Mouse (Mus musculus): ENCODE results near the gene Csl.

Csl gene

GRCm38 (mm10) chr10:99759558-99759957 is at the start of gene Csl:
TSS of gene Csl (minus strand) at chr10:99759658.
- no peak for DNase-seq (ENCODE audit: low read depth, low spot score)

GRCm38 (mm10) chr10:99789418-99789817 is 30.0 kb upstream of the Csl start:
- DNase-seq (ENCODE audit: low read depth, low spot score): no peak

GRCm38 (mm10) chr10:99774228-99775120 is 15.0 kb upstream of the Csl start:
- no peak for DNase-seq (ENCODE audit: low read depth, low spot score)

GRCm38 (mm10) chr10:99750146-99750545 is 9.3 kb downstream of the Csl start:
- DNase-seq (ENCODE audit: low read depth, low spot score): no peak

- no peak for DNase-seq (ENCODE audit: low read depth, low spot score)
Measured at GRCm38 (mm10) chr10:99748668-99749260, 10.7 kb downstream of the Csl start.

GRCm38 (mm10) chr10:99748009-99748408 is 11.4 kb downstream of the Csl start:
- DNase-seq (ENCODE audit: low read depth, low spot score): no peak

GRCm38 (mm10) chr10:99741609-99742280 is 17.7 kb downstream of the Csl start:
- no peak for DNase-seq (ENCODE audit: low read depth, low spot score)

GRCm38 (mm10) chr10:99713129-99713528 is 46.3 kb downstream of the Csl start:
- no peak for DNase-seq (ENCODE audit: low read depth, low spot score)

GRCm38 (mm10) chr10:99711567-99711966 is 47.9 kb downstream of the Csl start:
- no peak for DNase-seq (ENCODE audit: low read depth, low spot score)
